ENCODE assay signal across 1 mouse cellular context in the genomic region with DNA sequence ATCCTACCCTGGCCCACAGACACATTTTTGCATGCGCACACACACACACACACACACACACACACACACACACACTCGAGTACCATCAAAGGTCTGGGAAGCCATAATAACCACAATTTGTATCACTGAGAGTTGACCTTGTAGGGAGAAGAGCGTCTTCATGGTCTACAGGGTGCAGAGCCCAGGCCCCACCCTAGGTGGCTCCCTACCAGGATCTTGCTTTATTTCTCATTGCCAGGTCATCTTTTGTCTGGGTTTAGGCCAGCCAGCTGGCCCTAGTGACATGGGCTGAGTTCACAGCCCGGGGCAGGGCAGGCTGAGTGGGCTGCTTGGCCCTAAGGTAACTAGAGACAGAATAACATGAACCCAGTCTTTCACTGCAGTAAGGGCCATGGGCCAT.
TF ChIP-seq lines count a peak whose summit lies in the region.

No protein-coding gene starts in this region.

TF ChIP-seq in MEL, 35 proteins besides CTCF, POLR2A, EP300 and RAD21:
- TF ChIP-seq CHD1 (IDR thresholded peaks at IDR 0.05; ENCODE audit: low read depth, low read length) (no peak), USF1 (IDR thresholded peaks at IDR 0.05; ENCODE audit: low read depth, low read length) (no peak), POLR2AphosphoS5 (IDR thresholded peaks at IDR 0.05; ENCODE audit: borderline replicate concordance, low read depth, low read length) (no peak), TBP (IDR thresholded peaks at IDR 0.05; ENCODE audit: low read depth, low read length) (no peak), SMC3 (IDR thresholded peaks at IDR 0.05; ENCODE audit: low read depth, low read length) (peak; percentile 21; the same call in 1 of the 2 replicates), CHD2 (IDR thresholded peaks at IDR 0.05; ENCODE audit: low read length) (no peak), MAZ (IDR thresholded peaks at IDR 0.05; ENCODE audit: low read depth, low read length) (no peak), POLR2AphosphoS2 (IDR thresholded peaks at IDR 0.05; ENCODE audit: low read length) (no peak)
TF ChIP-seq in MEL: peak in this region for 1.
